Mouse (Mus musculus) heart, embryonic 13.5 days (tissue): Measurements from ENCODE around the gene Slc10a6. TPM values are rescaled to one million over a fixed set of nuclear protein-coding genes. Genes with fewer than 3 reads are reported as not detected.

Source experiments
- ATAC-seq: fragments of 200-750 bp; cut with Nextera tagmentation; 2 replicates; pipeline ENCODE4 v1.8.0; 2017; ENCODE audit warnings: moderate TSS enrichment; ENCODE audit not compliant: insufficient number of reproducible peaks, low FRiP score, low TSS enrichment; ENCODE audit errors: extremely low read depth
- H3K27ac ChIP-seq: fragments of 300-500 bp; sonication (generic); replicated peaks from 2 replicates; pipeline ENCODE4 v1.5.1; 2015; ENCODE audit warnings: moderate library complexity, mild to moderate bottlenecking, inconsistent platforms
- H3K27me3 ChIP-seq: fragments of 300-500 bp; sonication (generic); replicated peaks from 2 replicates; pipeline ENCODE4 v1.6.1; 2015; ENCODE audit warnings: mild to moderate bottlenecking, inconsistent platforms
- H3K36me3 ChIP-seq: fragments of 300-500 bp; sonication (generic); 2 replicates; pipeline ENCODE4 v1.6.1; 2015; ENCODE audit warnings: mild to moderate bottlenecking, inconsistent platforms
- H3K4me1 ChIP-seq: fragments of 300-500 bp; sonication (generic); 2 replicates; pipeline ENCODE4 v1.6.1; 2015; ENCODE audit warnings: inconsistent platforms
- H3K4me2 ChIP-seq: fragments of 300-500 bp; sonication (generic); 2 replicates; pipeline ENCODE4 v1.6.1; 2015; ENCODE audit warnings: inconsistent platforms, mild to moderate bottlenecking, moderate library complexity
- H3K4me3 ChIP-seq: fragments of 300-500 bp; sonication (generic); 2 replicates; pipeline ENCODE4 v1.5.1; 2015; ENCODE audit warnings: moderate library complexity, mild to moderate bottlenecking, inconsistent platforms
- H3K9ac ChIP-seq: fragments of 300-500 bp; sonication (generic); 2 replicates; pipeline ENCODE4 v1.6.1; 2015; ENCODE audit warnings: inconsistent platforms, mild to moderate bottlenecking, moderate library complexity
- H3K9me3 ChIP-seq: fragments of 300-500 bp; sonication (generic); 2 replicates; pipeline ENCODE4 v1.6.1; 2016; ENCODE audit warnings: inconsistent platforms
- WGBS: fragments of 180-500 bp; shearing (Covaris S2); methylation state at CpG from one replicate; pipeline ENCODE4 v1.1.7; 2015; ENCODE audit warnings: mixed read lengths; 5-methylcytosine and 5-hydroxymethylcytosine counted together
- polyA plus RNA-seq: library from polyadenylated mRNA; unstranded; fragments of >200 nt; fragmentation: Nextera tagmentation; extraction: Ambion mirVana; gene quantifications from 2 replicates; pipeline ENCODE4 v1.2.1, GENCODE M21; 2015

Slc10a6 gene
- polyA plus RNA-seq, 1 experiment from 2014 or later, result 0.49 TPM

DNA sequence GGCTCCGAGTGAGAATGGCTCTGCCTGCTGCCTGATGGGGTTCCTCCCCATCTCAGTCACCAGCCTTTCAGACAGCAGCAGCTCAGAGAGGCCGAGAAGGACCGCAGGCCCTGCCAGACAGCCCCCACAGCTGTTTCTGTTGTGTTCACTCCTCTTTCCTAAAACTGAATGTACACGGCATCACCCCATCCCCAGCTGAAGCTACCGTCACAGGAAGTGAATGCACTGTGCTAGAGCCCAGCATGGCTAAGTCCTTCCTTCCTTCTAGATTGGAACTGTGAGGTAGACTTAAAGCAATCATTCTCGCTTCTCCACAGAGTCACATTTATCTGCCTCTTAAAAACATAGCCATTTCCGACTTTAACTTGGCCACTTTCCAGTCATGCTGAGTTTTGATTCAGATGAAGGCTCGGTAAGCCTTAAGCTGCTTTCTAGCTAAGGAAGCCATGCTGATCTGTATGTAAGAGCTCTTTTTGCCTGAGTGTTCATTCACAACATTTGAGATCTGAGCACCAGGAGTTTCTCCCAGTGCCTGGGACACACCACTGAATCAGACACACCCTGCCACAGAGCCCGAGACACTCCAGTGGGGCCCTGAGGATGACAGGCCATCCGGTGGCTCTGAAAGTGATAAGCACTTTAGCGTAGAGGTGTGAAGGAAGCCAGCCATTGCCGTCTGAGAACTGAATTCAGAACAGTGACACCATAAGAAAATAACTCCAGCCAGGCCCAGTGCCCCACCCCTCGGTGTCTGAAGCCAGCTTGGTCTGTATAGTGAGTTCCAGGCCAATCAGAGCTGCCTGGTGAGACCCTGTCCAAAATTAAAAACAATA, 33.6 kb downstream of the Slc10a6 start:
- 30% methylated on average over 13 of the region's 13 CpGs for WGBS
- ATAC-seq, result peak; percentile 26
- no peaks in the 10 kb centered on the region for H3K27me3 ChIP-seq
- peaks cover 15% of the 10 kb centered on the region for H3K36me3 ChIP-seq
- H3K4me2 ChIP-seq, result peak overlapping the region; percentile 16; the same call in 1 of the 2 replicates
- peak overlapping the region; percentile 87 for H3K27ac ChIP-seq
- peaks cover 53% of the 10 kb centered on the region for H3K4me1 ChIP-seq
- H3K9ac ChIP-seq, result peak overlapping the region; percentile 54
- no peak overlapping the region for H3K4me3 ChIP-seq
- H3K9me3 ChIP-seq, result no peaks in the 10 kb centered on the region

DNA sequence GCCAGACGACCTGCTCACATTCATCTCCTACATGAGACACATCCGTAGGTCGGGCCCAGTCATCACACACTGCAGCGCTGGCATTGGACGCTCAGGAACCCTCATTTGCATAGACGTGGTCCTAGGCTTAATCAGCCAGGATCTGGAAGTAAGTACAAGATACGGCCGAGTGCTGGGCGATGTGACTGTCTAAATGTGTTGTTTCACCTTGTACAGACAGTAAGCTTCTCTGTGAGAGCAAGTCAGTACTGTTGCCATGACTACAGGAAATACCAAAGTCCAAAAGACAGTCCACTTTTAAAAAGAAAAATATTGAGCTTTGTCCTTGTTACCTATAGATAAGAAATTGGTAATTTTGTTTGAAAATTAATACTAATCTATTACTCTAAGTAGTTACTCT, 35.6 kb downstream of the Slc10a6 start:
- Histone ChIP-seq H3K36me3 (peaks cover 19% of the 10 kb centered on the region), H3K27ac (no peak overlapping the region), H3K9me3 (no peaks in the 10 kb centered on the region), H3K4me1 (peaks cover 45% of the 10 kb centered on the region), H3K27me3 (no peaks in the 10 kb centered on the region), H3K9ac (no peak overlapping the region), H3K4me3 (no peak overlapping the region), H3K4me2 (no peak overlapping the region)
- WGBS, result 79% methylated on average over 9 of the region's 9 CpGs
- no peak for ATAC-seq

DNA sequence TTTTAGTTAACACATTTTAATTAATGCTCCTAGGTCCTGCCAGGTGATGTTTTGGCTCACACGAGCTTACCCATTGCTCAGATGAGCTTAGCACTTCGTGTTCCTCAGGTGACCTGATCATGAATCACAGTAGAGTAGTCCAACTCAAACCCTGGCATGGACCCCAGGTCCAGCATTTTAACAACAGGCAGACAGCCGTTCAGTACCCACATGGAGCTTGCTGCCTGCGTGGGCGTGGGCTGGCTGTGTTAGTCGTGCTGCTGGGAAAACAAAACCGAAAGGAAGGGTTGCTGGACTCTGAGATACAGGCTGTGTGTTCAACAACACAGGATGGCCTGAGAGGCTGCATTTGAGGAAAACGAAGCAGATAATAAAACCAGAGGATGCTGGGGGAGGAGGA, 36.5 kb downstream of the Slc10a6 start:
- H3K27me3 ChIP-seq, result no peaks in the 10 kb centered on the region
- no peak overlapping the region for H3K27ac ChIP-seq
- H3K9me3 ChIP-seq, result no peaks in the 10 kb centered on the region
- peaks cover 25% of the 10 kb centered on the region for H3K36me3 ChIP-seq
- WGBS, result 64% methylated on average over 8 of the region's 8 CpGs
- H3K4me2 ChIP-seq, result no peak overlapping the region
- H3K9ac ChIP-seq, result no peak overlapping the region
- no peak for ATAC-seq
- H3K4me1 ChIP-seq, result peaks cover 39% of the 10 kb centered on the region
- no peak overlapping the region for H3K4me3 ChIP-seq

GRCm38 (mm10) chr5:103591846-103592245, 37.4 kb downstream of the Slc10a6 start:
- Histone ChIP-seq H3K9me3 (no peaks in the 10 kb centered on the region), H3K4me1 (peaks cover 42% of the 10 kb centered on the region), H3K9ac (no peak overlapping the region), H3K4me3 (no peak overlapping the region), H3K27ac (no peak overlapping the region), H3K4me2 (no peak overlapping the region), H3K27me3 (no peaks in the 10 kb centered on the region), H3K36me3 (peaks cover 30% of the 10 kb centered on the region)
- ATAC-seq, result no peak
- 43% methylated on average over 7 of the region's 7 CpGs for WGBS

DNA sequence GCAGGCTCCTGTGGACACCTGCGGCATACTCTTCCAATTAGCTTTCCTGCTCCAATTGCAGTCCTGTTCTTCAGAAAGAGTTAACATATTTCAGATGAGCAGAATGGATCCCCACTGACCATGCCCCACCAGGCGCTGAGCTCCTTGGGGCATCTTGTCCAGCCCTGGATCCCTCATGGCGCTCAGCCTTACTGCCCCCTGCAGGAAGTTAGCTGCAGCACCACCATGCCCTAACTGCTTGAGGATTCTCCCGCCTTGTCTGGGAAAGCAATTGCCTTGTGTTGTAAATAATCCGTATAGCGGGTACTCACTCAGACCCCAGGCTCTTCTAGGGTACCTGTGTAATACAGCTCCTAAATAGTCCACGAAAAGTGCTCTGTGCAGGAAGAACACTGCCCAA, 42.0 kb downstream of the Slc10a6 start:
- Histone ChIP-seq H3K4me1 (peaks cover 18% of the 10 kb centered on the region), H3K4me2 (peak overlapping the region; percentile 9; the same call in 1 of the 2 replicates), H3K36me3 (peaks cover 31% of the 10 kb centered on the region), H3K9ac (no peak overlapping the region), H3K4me3 (no peak overlapping the region), H3K9me3 (no peaks in the 10 kb centered on the region), H3K27me3 (no peaks in the 10 kb centered on the region), H3K27ac (peak overlapping the region; percentile 17; the same call in 1 of the 2 replicates)
- no peak for ATAC-seq
- WGBS, result 72% methylated on average over 7 of the region's 7 CpGs

- Histone ChIP-seq H3K27ac (no peak overlapping the region), H3K27me3 (no peaks in the 10 kb centered on the region), H3K9me3 (no peaks in the 10 kb centered on the region), H3K36me3 (peaks cover 28% of the 10 kb centered on the region), H3K9ac (no peak overlapping the region), H3K4me1 (no peaks in the 10 kb centered on the region), H3K4me2 (no peak overlapping the region), H3K4me3 (no peak overlapping the region)
- no peak for ATAC-seq
- 67% methylated on average over 11 of the region's 11 CpGs for WGBS
These were observed 49.4 kb downstream of the Slc10a6 start for GRCm38 (mm10) chr5:103579680-103580420.

GRCm38 (mm10) chr5:103569446-103569845, 59.8 kb downstream of the Slc10a6 start:
- Histone ChIP-seq H3K27me3 (no peaks in the 10 kb centered on the region), H3K27ac (no peak overlapping the region), H3K4me2 (no peak overlapping the region), H3K36me3 (peaks cover 69% of the 10 kb centered on the region), H3K4me1 (no peaks in the 10 kb centered on the region), H3K4me3 (no peak overlapping the region), H3K9me3 (no peaks in the 10 kb centered on the region), H3K9ac (no peak overlapping the region)
- no peak for ATAC-seq
- WGBS, result 85% methylated on average over 9 of the region's 9 CpGs

GRCm38 (mm10) chr5:103568034-103568433, 61.2 kb downstream of the Slc10a6 start:
- Histone ChIP-seq H3K9me3 (no peaks in the 10 kb centered on the region), H3K27me3 (no peaks in the 10 kb centered on the region), H3K4me1 (no peaks in the 10 kb centered on the region), H3K36me3 (peaks cover 69% of the 10 kb centered on the region), H3K9ac (no peak overlapping the region), H3K4me3 (no peak overlapping the region), H3K4me2 (no peak overlapping the region), H3K27ac (no peak overlapping the region)
- 89% methylated on average over 4 of the region's 4 CpGs for WGBS
- ATAC-seq, result no peak

GRCm38 (mm10) chr5:103560546-103560945, 68.7 kb downstream of the Slc10a6 start:
- Histone ChIP-seq H3K9ac (no peak overlapping the region), H3K27me3 (no peaks in the 10 kb centered on the region), H3K4me2 (no peak overlapping the region), H3K9me3 (no peaks in the 10 kb centered on the region), H3K36me3 (peaks cover 93% of the 10 kb centered on the region), H3K4me1 (no peaks in the 10 kb centered on the region), H3K4me3 (no peak overlapping the region), H3K27ac (no peak overlapping the region)
- 89% methylated on average over 9 of the region's 9 CpGs for WGBS
- ATAC-seq, result no peak
